Mouse (Mus musculus) heart, postnatal 0 days (tissue): ENCODE results near the gene Stx11.

Experiments used
- CTCF ChIP-seq: IDR thresholded peaks from 2 replicates; pipeline ENCODE4 v1.5.1; 2016; ENCODE audit warnings: antibody characterized with exemption, control low read depth, low read depth
- EP300 ChIP-seq: IDR thresholded peaks from 2 replicates; pipeline ENCODE4 v1.6.1; 2016; ENCODE audit warnings: antibody characterized with exemption, low read depth

DNA sequence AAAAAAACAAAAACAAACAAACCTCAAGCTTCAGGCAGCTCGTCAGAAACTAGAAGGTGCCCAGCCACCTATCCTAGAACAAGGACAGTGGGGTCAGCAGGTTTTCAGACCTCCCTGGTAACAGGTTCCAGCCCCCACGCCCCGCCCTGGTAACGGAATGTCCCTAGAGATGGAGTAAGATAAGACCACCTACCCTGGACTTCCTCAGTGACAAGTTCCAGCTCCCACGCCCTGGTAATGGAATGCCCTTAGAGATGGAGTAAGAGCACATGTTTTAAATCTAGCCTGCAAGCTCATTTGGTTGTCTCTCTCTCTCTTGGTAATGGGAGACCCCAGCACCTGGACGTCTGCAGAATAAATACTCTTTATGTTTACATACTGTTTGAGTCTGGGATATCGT is 48.3 kb downstream of the Stx11 start:
- no peak for TF ChIP-seq CTCF
- TF ChIP-seq EP300 = no peak
